7 mouse cellular contexts compared by ENCODE assay signal in genomic region chr11:101008206-101009045, GRCm38 (mm10). TPM values are rescaled to one million over a fixed set of nuclear protein-coding genes. Genes with fewer than 3 reads are reported as not detected.
DNase-seq lines count a peak whose midpoint lies in the region; ATAC-seq and TF ChIP-seq lines count a peak whose summit lies in the region.

No protein-coding gene starts in this region.

- H3K27ac ChIP-seq in embryonic facial prominence, embryonic 10.5 days (replicated peaks), result peak overlapping the region; percentile 89
- H3K27ac ChIP-seq in hindbrain, embryonic 11.5 days (ENCODE audit: low read depth, low read length), result peak overlapping the region; percentile 80; the same call in 1 of the 2 replicates
- H3K27ac ChIP-seq in liver, postnatal 0 days (ENCODE audit: low read depth), result peak overlapping the region; percentile 97
- peak overlapping the region; percentile 91 for H3K27ac ChIP-seq in neural tube, embryonic 15.5 days (replicated peaks)

- WGBS in embryonic facial prominence, embryonic 10.5 days, result 55% methylated on average over 14 of the region's 14 CpGs
- 53% methylated on average over 14 of the region's 14 CpGs for WGBS in hindbrain, embryonic 11.5 days
- WGBS in liver, postnatal 0 days (ENCODE audit: insufficient replicate concordance), result 17% methylated on average over 14 of the region's 14 CpGs
- 50% methylated on average over 14 of the region's 14 CpGs for WGBS in neural tube, embryonic 15.5 days

- peaks cover 18% of the 10 kb centered on the region for H3K4me1 ChIP-seq in embryonic facial prominence, embryonic 10.5 days
- no peaks in the 10 kb centered on the region for H3K4me1 ChIP-seq in hindbrain, embryonic 11.5 days (replicated peaks; ENCODE audit: control insufficient read depth, insufficient read depth, low read length)
- peaks cover 4% of the 10 kb centered on the region; the same call in 1 of the 2 replicates for H3K4me1 ChIP-seq in liver, postnatal 0 days (ENCODE audit: insufficient read depth)
- H3K4me1 ChIP-seq in neural tube, embryonic 15.5 days, result peaks cover 41% of the 10 kb centered on the region

- intact Hi-C loops in left cerebral cortex, postnatal 4 days (cut with DNase I), result no loop called here

- peak overlapping the region; percentile 65 for H3K4me3 ChIP-seq in embryonic facial prominence, embryonic 10.5 days
- peak overlapping the region; percentile 74 for H3K4me3 ChIP-seq in hindbrain, embryonic 11.5 days (ENCODE audit: low read depth, low read length)
- H3K4me3 ChIP-seq in liver, postnatal 0 days (ENCODE audit: low read depth, low read length), result peak overlapping the region; percentile 92
- peak overlapping the region; percentile 79 for H3K4me3 ChIP-seq in neural tube, embryonic 15.5 days (replicated peaks)

- TF ChIP-seq CTCF in liver, postnatal 0 days (IDR thresholded peaks at IDR 0.05; ENCODE audit: low read depth), result peak; percentile 10; the same call in 1 of the 2 replicates

- peak; percentile 42 for DNase-seq in 3134 (ENCODE audit: extremely low read depth, insufficient read length, low spot score)
- peak; percentile 89 for DNase-seq in A20 (ENCODE audit: low read depth, low spot score)
- DNase-seq in embryonic facial prominence, embryonic 10.5 days (ENCODE audit: low spot score), result no peak
- DNase-seq in hindbrain, embryonic 11.5 days (ENCODE audit: low spot score), result no peak
- DNase-seq in liver, postnatal 0 days, result peak; percentile 25
- no peak for DNase-seq in left cerebral cortex, postnatal 4 days

- no peaks in the 10 kb centered on the region; the same call in 1 of the 2 replicates for H3K27me3 ChIP-seq in embryonic facial prominence, embryonic 10.5 days (replicated peaks; ENCODE audit: low read depth, poor library complexity, severe bottlenecking)
- H3K27me3 ChIP-seq in hindbrain, embryonic 11.5 days (ENCODE audit: control insufficient read depth, insufficient read depth, low read length), result no peaks in the 10 kb centered on the region
- H3K27me3 ChIP-seq in liver, postnatal 0 days (ENCODE audit: insufficient read depth, low read length), result no peaks in the 10 kb centered on the region
- H3K27me3 ChIP-seq in neural tube, embryonic 15.5 days (replicated peaks), result no peaks in the 10 kb centered on the region

- ATAC-seq in hindbrain, embryonic 11.5 days (ENCODE audit: low FRiP score), result no peak
- ATAC-seq in liver, postnatal 0 days, result no peak
- ATAC-seq in neural tube, embryonic 15.5 days (ENCODE audit: low FRiP score), result no peak

- H3K9ac ChIP-seq in hindbrain, embryonic 11.5 days (ENCODE audit: low read depth, low read length), result peak overlapping the region; percentile 21; the same call in 1 of the 2 replicates
- peak overlapping the region; percentile 94 for H3K9ac ChIP-seq in liver, postnatal 0 days (replicated peaks)
- peak overlapping the region; percentile 39 for H3K9ac ChIP-seq in neural tube, embryonic 15.5 days (replicated peaks)

- peaks cover 11% of the 10 kb centered on the region for H3K36me3 ChIP-seq in embryonic facial prominence, embryonic 10.5 days (replicated peaks)
- H3K36me3 ChIP-seq in hindbrain, embryonic 11.5 days (ENCODE audit: control insufficient read depth, insufficient read depth, low read length), result no peaks in the 10 kb centered on the region
- H3K36me3 ChIP-seq in liver, postnatal 0 days (replicated peaks; ENCODE audit: insufficient read depth, low read length), result peaks cover 11% of the 10 kb centered on the region
- H3K36me3 ChIP-seq in neural tube, embryonic 15.5 days, result peaks cover 5% of the 10 kb centered on the region

- H3K4me2 ChIP-seq in hindbrain, embryonic 11.5 days (replicated peaks; ENCODE audit: low read depth, low read length), result peak overlapping the region; percentile 75
- peak overlapping the region; percentile 91 for H3K4me2 ChIP-seq in liver, postnatal 0 days (ENCODE audit: low read depth, low read length)
- H3K4me2 ChIP-seq in neural tube, embryonic 15.5 days, result peak overlapping the region; percentile 62

- TF ChIP-seq EP300 in liver, postnatal 0 days (IDR thresholded peaks at IDR 0.05; ENCODE audit: low read depth), result peak; percentile 53

- H3K9me3 ChIP-seq in embryonic facial prominence, embryonic 10.5 days, result no peaks in the 10 kb centered on the region
- no peaks in the 10 kb centered on the region for H3K9me3 ChIP-seq in hindbrain, embryonic 11.5 days (ENCODE audit: control insufficient read depth, low read length)
- H3K9me3 ChIP-seq in liver, postnatal 0 days (ENCODE audit: low read length), result no peaks in the 10 kb centered on the region
- H3K9me3 ChIP-seq in neural tube, embryonic 15.5 days (replicated peaks), result no peaks in the 10 kb centered on the region

RNA-seq across cellular contexts. Expression of gene Atp6v0a1, which starts 0.8 kb away (rescaled TPM):
- polyA plus RNA-seq in embryonic facial prominence, embryonic 10.5 days (2016; fragmentation: Nextera tagmentation; extraction: Ambion mirVana), result 30.1 and 30.5 TPM in 2 replicates
- 48.5 and 49.3 TPM in 2 replicates for polyA plus RNA-seq in hindbrain, embryonic 11.5 days (2014; fragmentation: Nextera tagmentation; extraction: Ambion mirVana)
- polyA plus RNA-seq in liver, postnatal 0 days (2015; fragmentation: Nextera tagmentation; extraction: Ambion mirVana), result 25.0 and 29.4 TPM in 2 replicates
- polyA plus RNA-seq in neural tube, embryonic 15.5 days (2015; fragmentation: Nextera tagmentation; extraction: Ambion mirVana), result 150 and 167 TPM in 2 replicates
- total RNA-seq in left cerebral cortex, postnatal 4 days (2021), result 100 to 1,000 TPM; 257 to 302 TPM

RNA-seq across cellular contexts. Expression of gene Cavin1, which starts 37.7 kb away (rescaled TPM):
- 20.6 and 23.5 TPM in 2 replicates for polyA plus RNA-seq in embryonic facial prominence, embryonic 10.5 days (2016; fragmentation: Nextera tagmentation; extraction: Ambion mirVana)
- polyA plus RNA-seq in hindbrain, embryonic 11.5 days (2014; fragmentation: Nextera tagmentation; extraction: Ambion mirVana), result 11.9 and 13.2 TPM in 2 replicates
- polyA plus RNA-seq in liver, postnatal 0 days (2015; fragmentation: Nextera tagmentation; extraction: Ambion mirVana), result 27.5 and 28.5 TPM in 2 replicates
- polyA plus RNA-seq in neural tube, embryonic 15.5 days (2015; fragmentation: Nextera tagmentation; extraction: Ambion mirVana), result 45.6 and 73.4 TPM in 2 replicates
- 10 to 100 TPM; 22.6 to 22.8 TPM for total RNA-seq in left cerebral cortex, postnatal 4 days (2021)

Comparison
In these comparisons a context has a peak if more than half of its experiments do, and no peak if none do; other contexts are left out.
1. DNase-seq: peak in 3134 (single experiment), A20 (single experiment) and liver, postnatal 0 days (single experiment); none in embryonic facial prominence, embryonic 10.5 days (single experiment), hindbrain, embryonic 11.5 days (single experiment) and left cerebral cortex, postnatal 4 days (single experiment).
2. H3K9ac ChIP-seq: peak in every context shown above with its lines; median percentile 94 in liver, postnatal 0 days; 39 in neural tube, embryonic 15.5 days; 21 in hindbrain, embryonic 11.5 days.
3. Peak in every context shown above with its lines, with median percentiles within 50 percentile points of each other: H3K27ac ChIP-seq, H3K4me3 ChIP-seq and H3K4me2 ChIP-seq.